Mouse (Mus musculus): Measurements from ENCODE around the gene Syt7. TPM values are rescaled to one million over a fixed set of nuclear protein-coding genes. Genes with fewer than 3 reads are reported as not detected.

Syt7 gene
- polyA plus RNA-seq, 2 experiments from 2014 or later: 0.05 TPM; not detected in 1

DNA sequence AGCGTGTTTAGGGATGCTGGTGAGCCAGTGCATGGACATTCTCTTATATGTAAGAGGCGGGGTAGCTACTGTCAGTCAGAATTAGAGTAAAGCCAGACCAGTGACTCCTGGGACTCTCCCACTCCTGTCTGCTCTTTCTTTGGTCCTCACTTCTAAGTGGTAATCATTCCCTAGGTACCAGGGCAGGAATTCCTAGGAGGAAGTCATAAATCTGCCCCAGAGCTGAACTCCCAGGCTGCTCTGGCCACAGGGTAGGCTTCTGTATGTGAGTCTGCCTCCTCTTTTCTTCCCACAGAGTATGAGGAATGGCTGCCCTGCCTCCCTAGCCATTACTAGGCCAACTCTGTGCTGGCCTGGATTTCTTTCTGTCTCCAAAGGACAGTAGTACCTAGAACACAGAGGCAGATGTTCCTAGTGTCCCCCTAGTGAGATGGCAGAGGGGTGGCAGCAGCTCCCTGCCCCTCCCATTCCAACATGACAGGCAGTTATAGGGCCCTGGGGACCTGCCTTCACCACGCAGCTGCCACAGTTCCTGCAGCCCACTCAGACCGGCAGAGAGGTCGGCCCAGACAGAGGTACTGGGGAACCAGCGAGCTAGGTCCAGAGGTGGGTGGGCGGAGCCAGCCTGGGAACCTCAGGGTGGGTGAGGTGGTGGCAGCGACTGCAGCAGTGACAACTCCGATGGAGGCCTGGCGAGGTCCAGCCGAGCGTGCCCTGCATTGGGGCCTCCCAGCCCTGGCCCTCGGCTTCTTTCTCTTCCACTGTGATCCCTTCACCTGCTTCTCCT is 36.8 kb downstream of the Syt7 start:
- ATAC-seq: no peak

DNA sequence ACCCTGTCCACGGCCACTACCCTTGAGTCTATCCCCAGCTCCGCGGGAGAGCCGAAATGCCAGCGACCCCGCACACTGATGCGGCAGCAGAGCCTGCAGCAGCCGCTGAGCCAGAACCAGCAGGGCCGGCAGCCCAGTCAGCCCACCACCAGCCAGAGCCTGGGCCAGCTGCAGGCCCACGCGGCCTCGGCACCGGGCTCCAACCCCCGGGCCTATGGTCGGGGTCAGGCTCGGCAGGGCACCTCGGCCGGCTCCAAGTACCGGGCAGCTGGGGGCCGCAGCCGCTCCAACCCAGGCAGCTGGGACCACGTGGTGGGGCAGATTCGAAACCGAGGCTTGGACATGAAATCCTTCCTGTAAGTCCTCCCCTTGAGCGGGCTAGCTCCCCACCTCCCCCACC is 37.4 kb downstream of the Syt7 start:
- ATAC-seq: no peak

DNA sequence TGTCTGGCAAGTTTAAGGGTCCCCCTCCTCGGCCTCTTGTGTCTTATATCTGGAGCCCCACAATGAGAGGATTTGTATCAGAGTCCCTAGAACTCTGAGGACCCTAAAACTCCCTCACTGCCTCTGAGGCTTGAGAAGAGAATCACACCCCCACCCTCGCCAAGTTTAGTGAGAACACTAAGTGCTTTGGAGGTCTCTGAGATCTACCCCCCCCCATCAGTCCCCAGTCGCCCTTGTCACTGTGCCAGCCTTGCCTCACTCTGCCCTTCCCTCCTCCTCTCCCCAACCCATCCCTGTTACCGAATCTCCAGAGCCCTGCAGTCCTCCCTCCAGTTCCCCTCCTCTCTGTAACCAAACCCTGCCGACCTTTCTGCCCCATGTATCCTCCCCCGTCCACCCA is 37.9 kb downstream of the Syt7 start:
- ATAC-seq: no peak

DNA sequence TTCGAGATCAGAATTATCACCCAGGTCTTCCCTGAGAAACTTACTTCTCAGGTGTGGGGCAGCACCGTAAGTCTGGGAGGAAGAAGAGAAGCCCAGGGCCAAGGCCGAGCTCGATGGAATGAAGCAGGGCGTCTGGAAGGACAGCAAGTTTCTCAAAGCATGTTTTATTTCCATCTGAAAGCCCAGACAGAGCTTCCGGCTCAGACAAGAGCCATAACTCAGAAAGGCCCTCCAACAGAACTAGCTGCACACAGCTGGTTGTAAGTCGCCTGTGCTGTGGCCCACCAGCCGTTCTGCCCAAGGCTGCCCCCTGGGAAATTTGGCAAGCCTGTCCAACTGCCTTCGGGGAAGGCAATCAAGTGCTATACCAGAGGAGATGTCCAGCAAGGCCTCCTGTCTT is 38.5 kb downstream of the Syt7 start:
- no peak for ATAC-seq

DNA sequence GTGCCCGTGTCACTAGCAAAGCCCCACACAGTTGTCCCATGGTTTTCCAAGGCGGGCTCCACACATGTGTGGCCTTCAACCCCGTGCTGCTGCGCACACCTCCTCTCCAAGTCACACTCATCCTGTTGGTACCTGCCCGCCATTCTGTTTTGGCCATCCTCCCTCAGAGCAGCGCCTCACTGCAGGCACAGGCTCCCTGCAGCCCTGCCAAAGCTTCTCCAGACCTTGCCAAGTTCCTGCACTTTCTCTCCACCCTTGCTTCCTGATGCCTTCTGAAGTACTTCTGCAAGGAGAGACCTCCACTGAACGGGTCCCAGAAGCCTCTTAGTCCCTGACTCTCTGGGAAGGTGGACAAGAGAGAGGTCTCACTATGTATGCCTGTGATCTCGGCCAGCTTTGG is 40.5 kb downstream of the Syt7 start:
- no peak for ATAC-seq

DNA sequence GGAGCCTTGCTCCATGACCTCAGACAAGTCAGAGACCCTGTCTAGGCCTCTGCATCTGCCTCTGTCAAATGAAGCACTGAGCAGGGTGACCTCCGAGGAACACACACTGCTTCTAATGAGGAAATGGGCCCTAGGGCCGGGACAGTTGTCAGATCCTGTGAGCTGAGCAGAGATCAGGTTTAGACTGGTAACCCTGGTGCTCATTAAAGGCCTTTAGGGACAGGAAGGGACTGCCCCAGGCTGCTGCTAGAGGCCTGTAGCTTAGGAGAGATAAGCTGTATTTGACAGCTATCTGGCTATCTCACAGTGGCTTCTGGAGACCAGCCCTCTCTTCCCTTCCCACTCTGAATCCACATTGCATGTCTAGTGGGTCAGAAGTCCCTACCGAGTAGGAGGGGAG is 42.5 kb downstream of the Syt7 start:
- no peak for ATAC-seq

DNA sequence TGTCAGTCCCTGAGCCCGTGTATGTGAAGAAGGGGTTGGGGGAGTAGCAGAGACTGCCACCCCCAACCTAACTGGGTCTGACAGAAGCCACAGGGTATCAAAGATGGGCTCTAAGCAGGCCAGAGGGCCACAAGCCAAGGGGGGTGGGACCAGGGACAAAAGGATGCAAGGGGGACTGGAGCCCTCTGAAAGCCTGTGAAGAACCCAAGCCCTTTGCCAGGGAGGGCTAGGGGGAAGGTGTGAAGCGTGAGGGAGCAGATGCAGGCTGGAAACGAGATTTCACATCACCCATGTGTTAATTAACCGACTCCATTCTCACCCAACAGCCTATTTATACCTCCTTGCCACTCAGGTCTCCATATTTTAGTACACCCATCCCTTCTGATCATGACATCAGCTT is 43.0 kb downstream of the Syt7 start:
- ATAC-seq: no peak

DNA sequence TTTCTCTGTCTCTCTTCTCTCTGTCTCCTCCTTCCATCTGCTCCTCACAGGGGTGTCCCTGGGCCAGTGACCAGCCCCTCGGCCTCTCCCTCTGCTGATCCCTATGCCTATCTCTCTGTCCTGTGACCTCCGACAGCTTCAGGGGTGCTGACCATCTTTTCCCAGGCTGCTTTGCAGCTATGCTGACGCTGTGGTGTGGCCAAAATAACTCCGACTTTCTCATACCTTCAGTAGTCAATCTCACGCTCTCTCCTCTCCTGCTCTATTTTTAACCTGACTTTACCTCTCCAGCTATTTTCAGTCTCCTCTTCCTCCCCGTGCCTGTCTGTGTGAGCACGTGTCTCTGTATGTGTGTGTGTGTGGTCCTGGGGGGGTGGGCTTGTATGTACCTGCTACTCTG is 44.3 kb downstream of the Syt7 start:
- no peak for ATAC-seq

DNA sequence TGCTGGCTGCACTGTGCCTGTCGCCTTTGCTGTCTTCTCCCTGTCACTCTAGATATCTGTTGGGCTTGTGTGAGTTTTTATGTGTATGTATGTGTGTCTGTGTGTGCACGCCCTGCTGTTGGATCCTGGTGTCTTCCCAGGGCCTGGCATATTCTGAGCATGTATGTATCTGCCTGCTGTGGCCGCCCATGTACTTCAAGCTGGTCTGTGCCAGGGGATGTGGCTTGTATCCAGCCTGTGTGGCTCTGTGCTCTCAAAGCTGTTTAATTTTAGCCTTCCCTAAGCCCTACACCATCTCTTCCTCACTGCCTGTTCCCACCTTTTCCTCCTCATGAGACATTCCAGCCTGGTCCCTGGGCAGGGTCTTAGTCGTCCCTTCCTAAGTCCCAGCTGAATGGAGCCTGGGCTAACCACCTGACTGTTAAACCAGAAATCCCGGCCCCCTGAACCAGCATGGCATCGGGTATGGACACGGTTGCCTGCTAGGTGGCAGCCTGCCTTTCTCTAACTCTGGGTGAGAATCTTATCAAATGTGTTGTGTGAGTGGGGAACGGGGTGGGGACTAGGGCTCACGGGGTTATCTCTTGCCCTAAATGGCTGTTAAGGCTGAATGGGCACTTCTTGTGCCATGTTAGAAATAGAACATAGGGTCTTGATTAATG is 45.1 kb downstream of the Syt7 start:
- ATAC-seq: no peak

DNA sequence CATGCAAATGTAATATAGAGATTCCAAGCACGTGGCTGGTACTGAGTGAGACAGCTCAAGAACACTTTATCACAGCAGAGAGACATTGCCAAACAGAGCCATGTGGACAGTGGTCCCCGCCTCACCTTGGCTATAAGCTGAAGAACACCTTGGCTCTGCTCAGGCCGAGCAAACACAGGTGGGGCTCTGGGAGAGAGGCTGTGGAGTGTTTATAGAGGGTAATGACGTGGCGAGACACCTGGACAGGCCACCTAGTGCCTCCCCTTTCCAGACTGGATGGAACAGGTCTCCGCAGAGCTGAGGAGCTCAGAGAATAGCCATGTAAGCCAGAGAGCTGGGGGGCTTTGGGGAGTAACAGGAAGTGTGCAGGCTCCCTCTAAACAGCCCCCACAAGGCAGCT is 46.0 kb downstream of the Syt7 start:
- no peak for ATAC-seq

DNA sequence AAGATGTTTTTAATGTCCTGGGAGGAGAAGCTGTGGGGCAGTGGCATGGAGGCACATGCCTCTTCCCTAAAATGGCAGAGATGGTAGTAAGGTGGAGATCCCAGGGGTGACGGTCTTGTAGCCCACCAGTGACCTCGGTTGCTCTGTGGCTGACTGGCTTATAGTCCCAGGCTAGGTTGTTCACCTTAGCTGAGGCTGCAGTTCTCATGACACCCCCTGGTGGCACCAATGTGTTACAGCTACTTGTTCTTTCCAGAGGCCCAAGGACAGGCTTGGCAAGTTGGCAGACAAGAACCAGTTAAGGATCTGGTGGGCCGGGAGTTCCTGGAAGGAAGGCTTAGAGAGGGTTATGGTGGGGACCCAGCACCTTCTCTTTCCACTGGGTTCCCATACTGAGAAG is 47.0 kb downstream of the Syt7 start:
- no peak for ATAC-seq

DNA sequence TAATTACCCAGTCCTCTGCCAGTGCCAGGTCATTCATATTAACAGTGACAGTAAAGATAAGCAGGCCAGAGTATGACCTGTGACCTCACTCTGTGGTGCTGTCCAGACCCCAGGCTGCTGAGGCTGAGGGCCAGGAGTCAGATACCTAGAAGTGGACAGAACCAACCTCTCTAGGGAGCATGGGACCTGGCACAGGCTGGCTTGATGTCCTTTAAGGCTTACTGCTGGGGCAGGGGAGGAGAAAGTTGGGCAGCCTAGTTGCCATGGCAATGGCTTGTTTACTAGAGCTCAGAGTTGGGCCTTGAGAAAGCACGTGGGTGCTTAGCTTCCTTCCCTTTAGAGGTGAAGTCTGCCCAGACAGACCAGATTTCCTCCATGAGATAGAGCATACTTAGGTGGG is 47.8 kb downstream of the Syt7 start:
- ATAC-seq: no peak

DNA sequence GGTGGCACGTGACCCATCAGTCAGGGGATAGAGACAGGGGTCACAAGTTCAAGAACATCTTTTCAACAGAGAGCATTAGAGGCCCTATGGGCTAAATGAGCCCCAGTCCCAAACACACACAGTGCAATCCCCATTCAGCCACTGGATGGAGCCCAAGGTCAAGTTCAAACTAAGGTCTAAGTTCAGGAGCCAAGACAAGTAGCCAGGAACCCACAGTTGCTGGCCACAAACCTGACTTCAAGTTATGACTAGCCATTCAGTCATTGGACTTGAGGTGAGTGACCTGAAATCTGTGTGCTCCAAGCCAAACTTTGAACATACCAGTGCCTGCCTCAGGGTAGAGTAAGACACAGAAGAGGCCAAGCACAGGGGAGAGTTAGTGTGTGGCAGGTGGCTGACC is 48.6 kb downstream of the Syt7 start:
- ATAC-seq: no peak

DNA sequence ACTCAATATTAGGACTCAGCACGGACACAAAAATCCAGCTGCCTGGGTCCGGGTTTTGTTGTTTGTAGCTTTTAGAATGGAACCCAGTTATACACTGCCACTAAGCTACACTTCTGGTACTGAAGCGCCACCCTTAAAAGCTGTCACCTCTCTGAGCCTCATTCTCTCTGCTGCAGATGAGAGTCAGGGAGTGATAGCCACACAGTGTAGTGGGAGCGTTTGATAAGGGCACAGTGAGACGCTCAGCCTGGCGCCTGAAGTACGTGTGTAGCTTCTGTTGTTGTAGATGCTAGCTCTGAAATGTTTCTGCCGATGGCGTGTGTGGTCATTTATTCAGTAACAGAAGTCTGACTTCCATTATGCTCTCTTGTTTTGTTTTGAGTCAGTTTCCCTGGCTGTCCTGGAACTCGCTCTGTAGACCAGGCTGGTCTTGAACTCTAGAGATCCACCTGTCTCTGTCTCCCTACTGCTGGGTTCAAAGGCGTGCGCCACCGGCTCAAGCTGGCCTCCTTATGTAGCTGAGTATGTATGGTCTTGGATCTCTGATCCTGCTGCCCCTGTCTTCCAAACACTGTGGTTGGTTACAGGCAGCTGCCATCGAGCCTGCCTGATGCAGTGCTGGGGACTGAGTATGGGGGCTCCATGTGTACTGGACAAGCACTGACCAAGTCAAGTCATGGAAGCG is 55.9 kb downstream of the Syt7 start:
- no peak for ATAC-seq

DNA sequence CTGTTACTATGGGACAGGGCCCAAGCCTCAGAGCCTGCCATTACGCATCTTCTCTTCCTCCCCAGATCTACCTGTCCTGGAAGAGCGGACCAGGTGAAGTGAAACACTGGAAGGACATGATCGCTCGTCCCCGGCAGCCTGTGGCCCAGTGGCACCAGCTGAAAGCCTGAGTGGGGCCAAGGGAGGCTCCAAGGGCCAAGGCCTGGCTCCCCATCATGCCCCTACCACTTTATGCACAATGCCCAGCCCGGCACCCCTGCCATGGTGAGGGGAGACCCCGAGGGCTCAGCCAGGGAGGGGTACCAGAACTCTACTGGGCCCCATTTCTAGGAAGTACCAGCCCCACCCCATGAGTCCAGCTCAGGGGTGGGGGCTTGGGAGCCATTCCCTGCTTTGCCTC is 59.4 kb downstream of the Syt7 start:
- ATAC-seq: no peak

DNA sequence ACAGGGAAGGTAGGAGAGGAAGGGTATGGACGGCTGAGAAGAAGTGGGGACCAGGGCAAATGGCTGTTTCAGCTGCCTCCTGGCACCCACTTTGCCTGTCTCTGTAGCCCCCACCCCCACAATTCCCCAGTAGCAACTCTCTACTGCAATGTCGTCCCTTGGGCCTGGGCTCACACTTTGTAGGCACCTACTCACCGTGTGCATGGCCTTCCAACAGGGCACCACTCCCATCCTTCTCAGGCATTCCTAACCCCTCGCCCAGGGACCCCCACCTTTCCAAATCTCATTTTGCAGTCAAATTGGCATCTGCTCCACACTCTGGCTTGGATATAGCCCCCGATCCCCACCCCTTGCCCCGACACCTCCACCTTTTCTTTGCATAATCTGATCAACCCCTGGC is 60.3 kb downstream of the Syt7 start:
- ATAC-seq: no peak

DNA sequence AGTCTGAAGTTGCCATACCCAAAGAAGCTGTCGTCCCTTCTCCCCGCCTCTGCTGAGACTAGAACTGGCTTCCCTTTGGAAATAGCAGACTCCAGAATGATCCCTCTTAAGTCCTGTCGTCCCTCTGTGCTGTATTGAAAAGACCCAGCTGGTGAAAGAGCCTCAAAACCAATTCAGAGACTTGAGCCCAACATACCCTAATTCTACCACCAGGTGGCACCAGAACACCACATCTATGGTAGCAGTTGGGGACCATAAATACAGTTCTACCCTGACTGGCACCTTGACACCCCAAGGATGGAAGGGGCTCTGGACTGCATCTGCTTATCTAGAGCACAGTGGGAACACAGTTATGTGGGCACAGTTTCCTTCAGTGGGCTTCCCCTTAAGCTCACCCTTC is 60.8 kb downstream of the Syt7 start:
- ATAC-seq: no peak

DNA sequence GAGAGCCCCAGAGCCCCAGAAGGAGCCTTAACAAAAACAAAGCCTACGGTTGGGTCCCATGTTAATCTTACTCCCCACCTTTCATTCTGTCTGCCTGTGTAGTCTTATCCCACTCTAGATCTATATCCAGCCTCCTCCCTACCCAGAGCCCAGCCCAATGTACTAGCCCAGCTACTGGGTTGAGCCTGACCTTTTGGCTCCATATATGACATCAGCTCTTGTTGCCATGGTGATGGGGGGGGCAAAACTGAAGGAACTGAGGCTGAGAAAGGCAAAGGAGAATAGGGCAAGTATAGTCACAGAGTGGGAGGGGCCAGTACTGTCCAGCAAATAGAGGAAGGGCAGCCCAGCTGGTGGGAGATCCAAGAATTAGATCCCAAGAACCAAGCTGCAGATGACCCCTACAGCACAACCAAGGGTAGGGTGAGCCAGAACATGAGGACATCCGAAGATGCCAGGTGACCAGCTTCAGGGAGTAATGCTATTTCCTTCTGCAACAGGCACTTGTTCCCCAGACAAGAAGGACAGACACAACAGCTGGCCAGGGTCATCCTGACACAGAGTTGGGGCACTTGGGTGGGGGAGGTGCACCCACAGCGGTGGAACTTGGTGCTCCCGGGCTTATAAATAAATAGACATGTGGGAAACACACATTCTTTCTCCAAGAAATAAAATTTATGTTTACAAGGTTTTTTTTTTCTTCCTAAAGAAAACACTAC is 66.0 kb downstream of the Syt7 start:
- no peak for ATAC-seq

DNA sequence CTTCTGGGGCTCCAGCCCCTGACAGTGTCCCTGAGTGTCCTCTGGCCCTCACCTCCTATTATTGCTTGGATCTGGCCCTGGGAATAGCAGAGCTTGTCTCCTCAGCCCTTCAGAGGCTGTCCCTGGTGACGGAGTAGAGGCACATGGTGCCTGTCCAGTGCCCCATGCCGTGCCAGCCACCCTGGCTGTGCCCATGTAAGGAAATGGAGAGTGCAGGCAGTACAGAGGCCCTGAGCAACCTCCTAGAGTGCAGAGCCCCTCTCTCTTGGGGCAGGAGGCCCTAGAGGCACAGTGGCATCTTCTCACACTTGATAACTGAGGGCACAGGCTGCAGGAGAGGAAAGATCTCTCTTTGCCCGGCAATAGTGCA is 66.5 kb downstream of the Syt7 start:
- no peak for ATAC-seq

DNA sequence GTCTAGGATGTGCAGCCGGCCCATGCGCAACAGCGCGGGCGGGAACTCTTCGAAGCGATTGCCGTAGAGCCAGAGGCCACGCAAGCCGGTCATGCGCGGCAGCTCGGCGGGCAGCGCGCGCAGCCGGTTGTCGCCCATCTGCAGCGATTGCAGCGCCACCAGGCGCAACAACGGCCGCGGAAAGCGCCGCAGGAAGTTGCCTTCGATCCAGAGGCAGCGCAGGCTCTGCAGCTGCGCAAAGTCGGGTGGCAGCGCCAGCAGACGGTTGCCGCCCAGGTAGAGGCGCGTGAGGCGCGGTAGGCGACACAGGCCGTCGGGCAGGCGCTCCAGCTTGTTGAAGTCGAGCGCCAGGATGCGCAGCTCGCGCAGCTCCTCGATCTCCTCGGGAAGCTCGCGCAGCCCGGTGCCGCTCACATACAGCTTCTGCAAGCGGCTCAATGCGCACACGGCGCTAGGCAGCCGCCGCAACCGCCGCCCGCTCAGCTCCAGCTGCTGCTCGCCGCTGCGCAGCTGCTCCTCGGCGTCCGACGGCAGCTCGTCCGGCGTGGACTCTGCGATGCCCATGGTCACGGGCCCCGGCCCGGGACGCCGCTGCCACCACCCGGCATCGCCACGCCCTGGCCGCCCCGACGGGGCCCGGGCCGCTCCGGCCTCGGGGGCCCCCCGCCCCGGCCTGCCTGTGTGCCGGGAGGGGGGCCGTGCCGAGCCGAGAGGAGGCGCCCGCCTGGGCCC is 68.0 kb downstream of the Syt7 start, which contains the start of gene Lrrc10b:
Gene Lrrc10b, minus strand, starts transcription at position 722 of the 732 bp plus-strand sequence.
- no peak for ATAC-seq

DNA sequence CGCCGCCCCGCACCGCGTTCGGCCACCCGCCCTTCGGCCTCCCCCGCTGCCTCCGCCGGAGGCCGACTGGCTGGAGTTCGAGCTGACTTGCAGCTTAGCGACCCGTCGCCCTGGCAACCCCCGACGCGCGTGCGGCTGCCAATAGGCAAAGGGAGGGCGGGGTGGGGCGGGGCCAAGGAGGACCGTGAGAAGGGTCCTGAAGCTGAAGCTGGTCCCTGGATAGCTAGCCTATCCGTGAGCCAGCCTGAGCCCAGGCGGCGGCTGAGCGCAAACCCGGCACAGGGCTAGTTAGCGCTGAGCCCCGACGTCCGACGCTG is 68.6 kb downstream of the Syt7 start:
- ATAC-seq: no peak

DNA sequence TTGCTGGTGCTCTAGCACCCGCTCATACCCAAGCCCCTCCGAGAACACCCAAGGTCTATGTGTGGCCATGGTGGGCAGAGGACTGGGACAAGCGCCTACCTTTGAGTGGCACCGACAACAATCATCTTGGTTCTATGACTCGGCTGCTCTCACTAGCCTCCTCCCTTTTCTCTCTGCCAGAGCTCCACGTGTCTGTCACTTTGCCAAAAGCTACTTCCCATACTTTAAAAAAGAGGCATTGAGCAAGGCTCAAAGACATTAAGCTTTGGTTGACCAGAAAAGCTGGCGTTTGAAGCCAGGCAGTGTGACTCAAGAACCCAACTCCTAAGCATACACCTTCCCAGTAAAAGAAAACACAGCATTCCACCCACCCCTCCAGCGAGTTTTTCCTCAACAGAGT is 69.2 kb downstream of the Syt7 start:
- ATAC-seq: no peak

DNA sequence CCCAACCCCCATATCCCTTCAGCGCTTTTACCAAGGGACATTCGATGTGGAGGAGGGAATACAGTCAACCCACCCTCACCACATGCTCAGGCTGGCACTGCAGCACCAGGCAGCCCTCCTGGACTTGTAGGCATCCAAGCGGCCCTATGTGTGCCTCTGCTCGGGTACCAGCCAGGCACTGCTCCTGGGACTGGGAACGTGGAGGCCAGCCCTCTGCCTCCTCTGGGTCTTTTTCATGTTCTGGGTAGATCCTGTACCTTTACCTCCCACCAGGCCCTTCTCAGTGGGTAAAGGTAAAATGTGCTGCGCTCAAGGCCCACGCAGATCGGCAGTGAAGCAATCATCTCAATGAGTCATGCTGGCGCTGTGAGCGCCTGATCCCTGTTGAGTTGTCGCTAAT is 71.0 kb downstream of the Syt7 start:
- no peak for ATAC-seq

Data from activated CD4-positive, CD25-positive, alpha-beta regulatory T cell, adult 4 months (primary cell).